Mouse (Mus musculus) forebrain, embryonic 15.5 days (tissue): ENCODE results near the gene Rap1gds1. TPM values are rescaled to one million over a fixed set of nuclear protein-coding genes. Genes with fewer than 3 reads are reported as not detected.

Source experiments
- polyA plus RNA-seq: library from polyadenylated mRNA; unstranded; fragments of >200 nt; fragmentation: Nextera tagmentation; extraction: Ambion mirVana; gene quantifications from 2 replicates; pipeline ENCODE4 v1.2.1, GENCODE M21; 2015

Rap1gds1 gene
- polyA plus RNA-seq, 1 experiment from 2014 or later, result 62.5 TPM

Other genes with a start within 250 kb of the Rap1gds1 start
- not detected in 2 replicates for gene Stpg2, start 130.5 kb upstream of the Rap1gds1 start, polyA plus RNA-seq